Mouse (Mus musculus) forebrain, embryonic 11.5 days (tissue): ENCODE results near the gene Zfp839. TPM values are rescaled to one million over a fixed set of nuclear protein-coding genes. Genes with fewer than 3 reads are reported as not detected.

Source experiments
- ATAC-seq: fragments of 200-750 bp; cut with Nextera tagmentation; replicated peaks from 2 replicates; pipeline ENCODE4 v1.8.0; 2017; ENCODE audit warnings: moderate TSS enrichment; ENCODE audit not compliant: low FRiP score
- DNase-seq: peaks from one replicate; pipeline ENCODE4 v3.0.0-alpha.2; 2017; ENCODE audit warnings: low spot score
- H3K27ac ChIP-seq: fragments of 300-500 bp; sonication (generic); 2 replicates; pipeline ENCODE4 v1.5.1; 2014; ENCODE audit warnings: low read depth, low read length
- H3K27me3 ChIP-seq: fragments of 300-500 bp; sonication (generic); 2 replicates; pipeline ENCODE4 v1.6.1; 2014; ENCODE audit warnings: mild to moderate bottlenecking, low read length, mixed read lengths; ENCODE audit not compliant: control insufficient read depth, insufficient read depth
- H3K36me3 ChIP-seq: fragments of 300-500 bp; sonication (generic); 2 replicates; pipeline ENCODE4 v1.6.1; 2014; ENCODE audit warnings: mild to moderate bottlenecking, low read length, moderate library complexity, mixed read lengths; ENCODE audit not compliant: control insufficient read depth, insufficient read depth
- H3K4me1 ChIP-seq: fragments of 300-500 bp; sonication (generic); replicated peaks from 2 replicates; pipeline ENCODE4 v1.6.1; 2014; ENCODE audit warnings: low read length, mixed read lengths; ENCODE audit not compliant: control insufficient read depth, insufficient read depth
- H3K4me2 ChIP-seq: fragments of 300-500 bp; sonication (generic); 2 replicates; pipeline ENCODE4 v1.6.1; 2014; ENCODE audit warnings: low read depth, mild to moderate bottlenecking, low read length, moderate library complexity, mixed read lengths; ENCODE audit not compliant: severe bottlenecking
- H3K4me3 ChIP-seq: fragments of 300-500 bp; sonication (generic); 2 replicates; pipeline ENCODE4 v1.5.1; 2014; ENCODE audit warnings: low read depth, low read length
- H3K9ac ChIP-seq: fragments of 300-500 bp; sonication (generic); 2 replicates; pipeline ENCODE4 v1.6.1; 2014; ENCODE audit warnings: low read length
- H3K9me3 ChIP-seq: fragments of 300-500 bp; sonication (generic); 2 replicates; pipeline ENCODE4 v1.6.1; 2016; ENCODE audit warnings: low read length, mixed read lengths; ENCODE audit not compliant: control insufficient read depth
- WGBS: fragments of 180-500 bp; shearing (Covaris S2); extraction: QIAGEN DNeasy Blood & Tissue Kit; methylation state at CpG from one replicate; pipeline ENCODE4 v1.1.7; 2014; 5-methylcytosine and 5-hydroxymethylcytosine counted together
- polyA plus RNA-seq: library from polyadenylated mRNA; unstranded; fragments of >200 nt; fragmentation: Nextera tagmentation; extraction: Ambion mirVana; gene quantifications from 2 replicates; pipeline ENCODE4 v1.2.1, GENCODE M21; 2014

The Zfp839 gene
- polyA plus RNA-seq, 1 experiment from 2014 or later = 3.4 TPM

DNA sequence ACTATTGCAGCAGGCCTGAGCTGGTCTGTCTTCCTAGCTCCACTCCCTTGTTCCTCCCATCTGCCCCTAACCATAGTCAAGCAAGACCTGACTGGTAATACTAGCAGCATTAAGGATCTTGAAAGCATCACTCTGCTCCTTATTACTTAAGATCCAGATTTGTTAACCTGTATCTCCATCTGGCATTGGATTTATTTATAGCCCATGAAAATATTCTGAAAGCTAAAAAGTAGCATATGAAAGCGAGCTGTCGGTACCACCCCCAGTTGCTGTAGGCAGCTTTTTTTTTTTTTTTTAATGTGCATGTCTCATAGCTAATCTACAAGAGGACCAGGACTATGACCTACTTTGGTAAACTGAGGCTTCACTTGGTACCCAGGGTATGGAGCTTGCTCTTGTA lies 59.9 kb downstream of the Zfp839 start:
- DNase-seq = no peak

DNA sequence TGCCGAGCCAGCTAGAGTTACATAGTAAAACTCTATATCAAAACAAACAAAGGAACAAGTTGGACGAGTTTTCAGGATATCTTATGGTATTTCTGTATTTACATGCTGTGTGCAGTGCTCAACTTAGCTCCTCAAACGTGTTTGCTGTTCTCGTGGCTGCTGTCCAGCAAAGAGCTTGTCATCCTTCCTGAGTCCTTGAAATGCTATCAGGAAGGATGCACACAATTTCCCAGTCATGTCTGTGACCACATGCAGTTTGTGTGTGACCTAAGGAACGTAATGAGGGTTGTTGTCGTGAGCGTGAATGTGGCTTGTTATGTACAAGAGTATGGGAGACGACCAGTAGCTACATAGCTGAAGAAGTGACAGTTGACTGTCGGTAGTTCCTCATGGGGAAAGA lies 65.7 kb downstream of the Zfp839 start:
- Histone ChIP-seq H3K9ac (no peak overlapping the region), H3K4me1 (no peaks in the 10 kb centered on the region), H3K4me3 (no peak overlapping the region), H3K4me2 (no peak overlapping the region), H3K36me3 (no peaks in the 10 kb centered on the region), H3K27me3 (no peaks in the 10 kb centered on the region), H3K9me3 (no peaks in the 10 kb centered on the region), H3K27ac (no peak overlapping the region)
- no peak for ATAC-seq
- no peak for DNase-seq
- 93% methylated on average over 9 of the region's 9 CpGs for WGBS

More for the DNA sequence above, 59.9 kb downstream of the Zfp839 start:
- no peak overlapping the region for H3K9ac ChIP-seq
- no peaks in the 10 kb centered on the region; the same call in 1 of the 2 replicates for H3K36me3 ChIP-seq
- H3K9me3 ChIP-seq = no peaks in the 10 kb centered on the region
- H3K4me3 ChIP-seq = no peak overlapping the region
- H3K27ac ChIP-seq = no peak overlapping the region
- no peaks in the 10 kb centered on the region for H3K4me1 ChIP-seq
- WGBS = 100% methylated on average over 2 of the region's 2 CpGs
- H3K27me3 ChIP-seq = no peaks in the 10 kb centered on the region
- H3K4me2 ChIP-seq = no peak overlapping the region
- no peak for ATAC-seq

Other genes with a start within 250 kb of the Zfp839 start
- gene Dync1h1, start 248.8 kb upstream of the Zfp839 start, polyA plus RNA-seq = 90.8 and 96.9 TPM in 2 replicates
- gene 1700001K19Rik, start 167.6 kb upstream of the Zfp839 start, polyA plus RNA-seq = 0.27 TPM in 1 of 2 replicates, not detected in the other
- 1,424 and 1,481 TPM in 2 replicates for gene Hsp90aa1, start 147.5 kb upstream of the Zfp839 start, polyA plus RNA-seq
- gene Wdr20, start 112.3 kb upstream of the Zfp839 start, polyA plus RNA-seq = 25.2 and 30.4 TPM in 2 replicates
- gene Mok, start 9.3 kb upstream of the Zfp839 start, polyA plus RNA-seq = 12.5 and 14.1 TPM in 2 replicates
- gene Cinp, start 38.9 kb downstream of the Zfp839 start, polyA plus RNA-seq = 92.7 and 96.0 TPM in 2 replicates
- gene Tecpr2, start 39.0 kb downstream of the Zfp839 start, polyA plus RNA-seq = 6.0 and 6.6 TPM in 2 replicates
- gene Ankrd9, start 128.8 kb downstream of the Zfp839 start, polyA plus RNA-seq = 16.9 and 18.9 TPM in 2 replicates
- gene Rcor1, start 189.1 kb downstream of the Zfp839 start, polyA plus RNA-seq = 14.2 and 16.0 TPM in 2 replicates